Mouse (Mus musculus) embryonic facial prominence, embryonic 13.5 days (tissue): ENCODE measurements around the gene Col5a3. TPM values are rescaled to one million over a fixed set of nuclear protein-coding genes. Genes with fewer than 3 reads are reported as not detected.

Source experiments
- ATAC-seq: fragments of 200-750 bp; cut with Nextera tagmentation; 2 replicates; pipeline ENCODE4 v1.8.0; 2017; ENCODE audit warnings: low read depth; ENCODE audit not compliant: insufficient number of reproducible peaks, insufficient read depth, low FRiP score, low TSS enrichment
- H3K27ac ChIP-seq: fragments of 300-500 bp; sonication (generic); 2 replicates; pipeline ENCODE4 v1.5.1; 2015; ENCODE audit warnings: moderate library complexity, mild to moderate bottlenecking, inconsistent platforms
- H3K27me3 ChIP-seq: fragments of 300-500 bp; sonication (generic); 2 replicates; pipeline ENCODE4 v1.6.1; 2015; ENCODE audit warnings: mild to moderate bottlenecking, inconsistent platforms
- H3K36me3 ChIP-seq: fragments of 300-500 bp; sonication (generic); 2 replicates; pipeline ENCODE4 v1.6.1; 2015; ENCODE audit warnings: mild to moderate bottlenecking, inconsistent platforms
- H3K4me1 ChIP-seq: fragments of 300-500 bp; sonication (generic); 2 replicates; pipeline ENCODE4 v1.6.1; 2015; ENCODE audit warnings: inconsistent platforms
- H3K4me2 ChIP-seq: fragments of 300-500 bp; sonication (generic); 2 replicates; pipeline ENCODE4 v1.6.1; 2015; ENCODE audit warnings: moderate library complexity, mild to moderate bottlenecking, inconsistent platforms
- H3K4me3 ChIP-seq: fragments of 300-500 bp; sonication (generic); 2 replicates; pipeline ENCODE4 v1.5.1; 2015; ENCODE audit warnings: mild to moderate bottlenecking, inconsistent platforms
- H3K9ac ChIP-seq: fragments of 300-500 bp; sonication (generic); 2 replicates; pipeline ENCODE4 v1.6.1; 2015; ENCODE audit warnings: mild to moderate bottlenecking, inconsistent platforms
- H3K9me3 ChIP-seq: fragments of 300-500 bp; sonication (generic); 2 replicates; pipeline ENCODE4 v1.6.1; 2016; ENCODE audit warnings: inconsistent platforms
- WGBS: fragments of 180-500 bp; shearing (Covaris S2); methylation state at CpG from one replicate; pipeline ENCODE4 v1.1.7; 2015; ENCODE audit warnings: mixed read lengths; 5-methylcytosine and 5-hydroxymethylcytosine counted together
- polyA plus RNA-seq: library from polyadenylated mRNA; unstranded; fragments of >200 nt; fragmentation: Nextera tagmentation; extraction: Ambion mirVana; gene quantifications from 2 replicates; pipeline ENCODE4 v1.2.1, GENCODE M21; 2015

The Col5a3 gene
- polyA plus RNA-seq, 1 experiment from 2014 or later, result 0.72 TPM

DNA sequence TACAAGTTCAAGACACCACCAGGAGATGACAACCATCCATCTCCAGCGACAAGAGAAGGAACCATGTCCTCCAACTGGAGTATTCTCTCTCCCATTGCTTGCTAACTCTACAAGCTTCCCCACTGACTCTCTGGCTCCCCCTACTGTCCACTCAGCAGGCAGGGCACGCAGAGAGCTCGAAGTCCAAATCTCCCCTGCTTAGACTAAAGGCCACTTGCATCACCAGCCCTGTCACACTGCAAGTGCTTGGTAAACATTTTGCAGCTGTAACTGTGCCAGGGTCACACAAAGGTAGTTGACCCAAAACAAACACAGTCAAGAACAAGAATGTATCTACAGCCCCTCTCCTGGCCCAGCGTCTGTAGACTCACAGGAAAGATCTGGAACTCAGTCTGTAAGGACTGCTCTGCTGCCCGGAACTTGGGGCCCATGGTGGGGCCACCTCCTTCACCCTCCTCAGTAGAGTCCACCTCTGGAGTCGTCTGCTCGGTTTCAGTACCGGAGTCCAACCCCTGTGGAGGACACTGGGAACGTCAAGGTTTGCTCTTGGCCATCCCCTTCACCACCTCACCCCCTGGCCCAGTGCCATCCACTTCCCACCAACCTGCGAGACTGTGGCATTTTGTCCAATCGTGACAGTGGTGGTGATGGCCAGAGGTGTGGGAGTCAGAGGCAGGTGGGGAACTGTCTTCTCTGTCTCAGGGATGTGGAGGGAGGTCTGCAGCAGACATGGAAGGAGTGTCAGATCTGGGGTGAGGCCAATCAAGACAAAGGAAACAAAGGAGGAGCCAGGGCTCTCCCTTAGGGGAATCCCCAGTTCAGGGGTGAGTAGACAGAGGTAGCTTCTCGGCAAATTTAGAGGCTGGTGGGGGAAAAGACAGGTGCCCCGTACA is 10.4 kb downstream of the Col5a3 start:
- ATAC-seq, result no peak
- H3K27me3 ChIP-seq, result no peaks in the 10 kb centered on the region
- H3K4me3 ChIP-seq, result no peak overlapping the region

GRCm38 (mm10) chr9:20794108-20794806 is 20.6 kb downstream of the Col5a3 start:
- H3K4me1 ChIP-seq, result peaks cover 35% of the 10 kb centered on the region
- H3K4me2 ChIP-seq, result no peak overlapping the region
- no peaks in the 10 kb centered on the region for H3K9me3 ChIP-seq
- no peak for ATAC-seq
- H3K4me3 ChIP-seq, result no peak overlapping the region
- peak overlapping the region; percentile 55; the same call in 1 of the 2 replicates for H3K27ac ChIP-seq
- no peak overlapping the region for H3K9ac ChIP-seq
- 25% methylated on average over 7 of the region's 7 CpGs for WGBS
- no peaks in the 10 kb centered on the region for H3K36me3 ChIP-seq
- no peaks in the 10 kb centered on the region for H3K27me3 ChIP-seq

More for the DNA sequence above, 10.4 kb downstream of the Col5a3 start:
- Histone ChIP-seq H3K9me3 (peaks cover 7% of the 10 kb centered on the region; the same call in 1 of the 2 replicates), H3K9ac (no peak overlapping the region), H3K27ac (no peak overlapping the region), H3K36me3 (no peaks in the 10 kb centered on the region), H3K4me2 (no peak overlapping the region), H3K4me1 (no peaks in the 10 kb centered on the region)
- WGBS, result 80% methylated on average over 13 of the region's 13 CpGs

DNA sequence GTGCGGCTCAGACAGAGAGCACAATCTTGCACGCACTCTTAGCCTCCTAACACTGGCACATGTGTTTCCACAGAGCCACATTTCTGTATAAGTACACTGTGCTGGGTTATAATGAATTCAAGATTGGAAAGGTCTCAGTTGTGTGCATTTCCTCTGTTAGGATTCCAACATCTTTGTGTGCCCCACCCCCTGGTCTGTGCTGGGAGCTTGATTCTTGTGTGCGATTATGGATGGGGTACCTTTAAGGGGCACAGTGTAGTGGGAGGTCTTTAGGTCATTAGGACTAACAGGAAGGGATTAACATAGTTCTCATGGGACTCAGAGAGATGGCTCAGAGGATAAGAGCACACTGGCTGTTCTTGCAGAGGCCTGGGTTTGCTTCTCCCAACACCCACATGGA is 24.5 kb downstream of the Col5a3 start:
- 13% methylated on average over 3 of the region's 3 CpGs for WGBS
- peak; percentile 70; the same call in 1 of the 2 replicates for ATAC-seq

DNA sequence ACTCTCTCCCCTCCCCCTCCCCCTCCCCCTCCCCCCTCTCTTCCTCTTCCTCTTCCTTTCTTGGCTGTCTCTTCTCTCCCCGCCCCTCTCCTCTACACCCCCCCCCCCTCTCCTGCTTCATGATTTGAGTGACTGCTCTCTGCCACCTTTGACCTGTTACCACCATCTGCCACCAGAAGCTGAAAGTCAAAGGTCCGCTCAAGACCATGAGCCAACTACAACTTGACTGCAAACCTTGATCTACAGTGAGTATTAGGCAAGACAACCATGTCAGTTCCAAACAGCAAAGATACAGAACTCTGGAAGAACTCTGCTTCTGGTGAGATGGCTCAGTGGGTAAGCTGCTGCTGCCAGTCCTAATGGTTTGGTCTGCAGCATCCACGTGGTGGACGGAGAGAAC is 25.2 kb downstream of the Col5a3 start:
- 51% methylated on average over 3 of the region's 4 CpGs for WGBS
- Histone ChIP-seq H3K9ac (no peak overlapping the region), H3K4me2 (no peak overlapping the region), H3K9me3 (no peaks in the 10 kb centered on the region), H3K36me3 (no peaks in the 10 kb centered on the region), H3K27ac (peak overlapping the region; percentile 85), H3K4me1 (peaks cover 35% of the 10 kb centered on the region), H3K4me3 (no peak overlapping the region), H3K27me3 (no peaks in the 10 kb centered on the region)
- ATAC-seq, result no peak

More for the DNA sequence above, 24.5 kb downstream of the Col5a3 start:
- Histone ChIP-seq H3K9ac (no peak overlapping the region), H3K36me3 (no peaks in the 10 kb centered on the region), H3K4me3 (no peak overlapping the region), H3K4me2 (no peak overlapping the region), H3K27me3 (no peaks in the 10 kb centered on the region), H3K4me1 (peaks cover 35% of the 10 kb centered on the region), H3K27ac (peak overlapping the region; percentile 85), H3K9me3 (no peaks in the 10 kb centered on the region)

DNA sequence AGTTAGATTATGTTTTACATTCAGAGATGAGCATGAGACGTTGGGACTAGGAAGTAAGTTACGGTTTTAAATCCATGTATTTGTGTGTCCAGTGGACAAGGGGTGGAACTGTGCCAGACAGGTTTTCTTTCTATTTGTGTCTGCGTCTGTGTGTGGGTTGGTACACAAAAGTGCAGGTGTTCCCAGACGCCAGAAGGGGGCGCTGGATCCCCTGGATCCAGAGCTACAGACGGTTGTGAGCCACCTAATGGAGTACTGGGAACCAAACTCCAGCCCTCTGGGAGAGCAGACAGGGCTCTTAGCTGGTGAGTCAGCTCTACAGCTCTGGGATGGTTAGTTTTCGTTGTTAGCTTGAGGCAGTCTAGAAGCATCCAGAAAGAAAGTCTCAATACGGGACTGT is 26.9 kb downstream of the Col5a3 start:
- Histone ChIP-seq H3K36me3 (no peaks in the 10 kb centered on the region), H3K9ac (no peak overlapping the region), H3K4me1 (peaks cover 20% of the 10 kb centered on the region), H3K27ac (no peak overlapping the region), H3K9me3 (no peaks in the 10 kb centered on the region; the same call in 1 of the 2 replicates), H3K4me2 (no peak overlapping the region), H3K4me3 (no peak overlapping the region), H3K27me3 (no peaks in the 10 kb centered on the region)
- 72% methylated on average over 8 of the region's 8 CpGs for WGBS
- no peak for ATAC-seq

DNA sequence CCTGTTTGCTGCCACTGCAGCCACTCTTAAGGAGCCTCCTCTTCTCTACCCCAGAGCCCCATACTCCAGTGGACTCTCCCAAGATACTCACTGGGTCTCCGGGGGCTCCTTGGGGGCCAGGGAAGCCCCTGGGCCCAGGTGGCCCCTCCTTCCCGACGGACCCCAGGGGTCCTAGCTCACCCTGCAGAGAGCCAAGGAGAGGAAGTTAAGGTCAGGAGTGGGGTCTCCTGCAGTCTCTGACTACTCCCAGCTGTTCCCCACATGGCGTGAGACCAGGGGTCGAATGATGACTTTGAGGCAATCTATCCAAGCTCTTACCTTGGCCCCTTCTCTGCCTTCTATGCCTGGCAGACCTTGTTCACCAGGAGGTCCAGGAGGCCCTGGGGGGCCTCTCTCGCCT is 29.8 kb downstream of the Col5a3 start:
- Histone ChIP-seq H3K4me3 (no peak overlapping the region), H3K27ac (no peak overlapping the region), H3K27me3 (no peaks in the 10 kb centered on the region), H3K4me2 (no peak overlapping the region), H3K4me1 (peaks cover 4% of the 10 kb centered on the region), H3K9ac (no peak overlapping the region), H3K36me3 (no peaks in the 10 kb centered on the region), H3K9me3 (no peaks in the 10 kb centered on the region; the same call in 1 of the 2 replicates)
- no peak for ATAC-seq
- WGBS, result 55% methylated on average over 6 of the region's 6 CpGs

DNA sequence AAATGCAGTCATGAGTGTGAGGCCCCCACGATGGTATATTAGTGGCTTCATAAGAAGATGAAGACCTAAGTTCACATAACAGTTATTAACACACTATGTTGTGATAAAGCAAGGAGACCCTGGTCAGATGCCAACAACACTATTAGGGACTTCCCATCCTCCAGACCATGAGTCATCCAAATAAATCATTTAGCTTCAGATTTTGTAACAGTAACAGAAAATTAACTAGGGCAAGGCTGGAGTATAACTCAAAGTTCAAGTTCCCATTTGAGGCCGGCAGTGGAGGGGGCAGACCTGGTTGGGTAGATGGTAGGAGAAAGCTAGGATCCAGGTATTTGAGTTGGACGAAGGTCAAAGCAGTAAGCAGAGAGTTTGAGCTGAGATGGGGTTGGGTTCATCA is 33.6 kb downstream of the Col5a3 start:
- 87% methylated on average over 3 of the region's 3 CpGs for whole genome bisulfite sequencing
- no peak overlapping the region for H3K4me2 ChIP-seq

GRCm38 (mm10) chr9:20765274-20765673 is 49.6 kb downstream of the Col5a3 start:
- H3K4me1 ChIP-seq, result 0 out of 2 replicates have a peak, but pooled peaks cover 7% of the 10 kb centered on the region
- H3K9ac ChIP-seq, result no peak overlapping the region
- WGBS, result 80% methylated on average over 2 of the region's 2 CpGs
- no peak overlapping the region for H3K4me3 ChIP-seq
- no peaks in the 10 kb centered on the region for H3K36me3 ChIP-seq
- H3K27me3 ChIP-seq, result no peaks in the 10 kb centered on the region
- no peaks in the 10 kb centered on the region for H3K9me3 ChIP-seq
- no peak overlapping the region for H3K4me2 ChIP-seq
- H3K27ac ChIP-seq, result no peak overlapping the region
- ATAC-seq, result no peak

More for the DNA sequence above, 33.6 kb downstream of the Col5a3 start:
- ATAC-seq, result no peak
- no peaks in the 10 kb centered on the region for H3K27me3 ChIP-seq
- H3K36me3 ChIP-seq, result no peaks in the 10 kb centered on the region
- H3K4me3 ChIP-seq, result no peak overlapping the region
- H3K9me3 ChIP-seq, result no peaks in the 10 kb centered on the region; the same call in 1 of the 2 replicates
- H3K4me1 ChIP-seq, result no peaks in the 10 kb centered on the region
- H3K9ac ChIP-seq, result no peak overlapping the region
- H3K27ac ChIP-seq, result no peak overlapping the region

- Histone ChIP-seq H3K9me3 (no peaks in the 10 kb centered on the region), H3K27me3 (no peaks in the 10 kb centered on the region)
- WGBS, result 91% methylated on average over 1 of the region's 1 CpGs
These were observed 51.8 kb downstream of the Col5a3 start for GRCm38 (mm10) chr9:20763099-20763498.

GRCm38 (mm10) chr9:20762197-20762961 is 52.5 kb downstream of the Col5a3 start:
- no peak overlapping the region for H3K9ac ChIP-seq
- H3K4me3 ChIP-seq, result no peak overlapping the region
- H3K27ac ChIP-seq, result no peak overlapping the region
- 0 out of 2 replicates have a peak, but pooled peaks cover 7% of the 10 kb centered on the region for H3K4me1 ChIP-seq
- WGBS, result 54% methylated on average over 7 of the region's 7 CpGs
- no peaks in the 10 kb centered on the region for H3K9me3 ChIP-seq
- no peak for ATAC-seq
- no peaks in the 10 kb centered on the region for H3K27me3 ChIP-seq
- H3K36me3 ChIP-seq, result no peaks in the 10 kb centered on the region
- H3K4me2 ChIP-seq, result no peak overlapping the region

More at GRCm38 (mm10) chr9:20763099-20763498, 51.8 kb downstream of the Col5a3 start:
- 0 out of 2 replicates have a peak, but pooled peaks cover 7% of the 10 kb centered on the region for H3K4me1 ChIP-seq
- H3K9ac ChIP-seq, result no peak overlapping the region
- no peaks in the 10 kb centered on the region for H3K36me3 ChIP-seq
- no peak overlapping the region for H3K27ac ChIP-seq
- no peak overlapping the region for H3K4me2 ChIP-seq
- no peak for ATAC-seq
- no peak overlapping the region for H3K4me3 ChIP-seq

DNA sequence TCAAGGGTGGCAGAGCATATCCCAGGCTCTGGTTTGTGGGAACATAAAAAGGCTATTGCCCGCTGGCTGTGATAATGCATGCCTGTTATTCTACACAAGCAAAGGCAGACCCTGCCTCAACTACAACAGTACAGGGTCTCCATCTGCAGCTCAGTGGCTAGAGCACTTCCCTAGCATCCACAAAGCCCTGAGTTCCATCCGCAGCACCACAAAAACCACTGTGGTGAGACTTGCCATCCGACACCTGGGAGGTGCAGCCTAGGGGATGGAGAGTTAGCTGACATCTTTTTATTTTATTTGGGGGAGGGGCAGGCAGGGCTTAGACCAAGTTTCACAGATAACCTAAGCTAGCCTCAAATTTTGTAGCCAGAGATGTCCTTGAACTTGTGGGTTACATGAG is 53.5 kb downstream of the Col5a3 start:
- no peak overlapping the region for H3K4me2 ChIP-seq
- no peak overlapping the region for H3K4me3 ChIP-seq
- H3K9me3 ChIP-seq, result no peaks in the 10 kb centered on the region
- ATAC-seq, result no peak
- H3K27me3 ChIP-seq, result no peaks in the 10 kb centered on the region
- no peaks in the 10 kb centered on the region for H3K36me3 ChIP-seq
- no peak overlapping the region for H3K27ac ChIP-seq
- H3K4me1 ChIP-seq, result 0 out of 2 replicates have a peak, but pooled peaks cover 7% of the 10 kb centered on the region
- WGBS, result 68% methylated on average over 3 of the region's 3 CpGs
- H3K9ac ChIP-seq, result no peak overlapping the region
